Mouse (Mus musculus) mammary gland, adult 2 months (tissue): ENCODE data around the gene Ptdss2. TPM values are rescaled to one million over a fixed set of nuclear protein-coding genes. Genes with fewer than 3 reads are reported as not detected.

Source experiments
- polyA plus RNA-seq: library from polyadenylated mRNA; depleted of rRNA; stranded (reverse); fragments of >200 nt; gene quantifications from 2 replicates; pipeline ENCODE4 v1.2.3, GENCODE M21; 2012; ENCODE audit warnings: low replicate concordance; rRNA removed

Gene Ptdss2
- 33.0 and 42.5 TPM in 2 replicates for polyA plus RNA-seq

DNA sequence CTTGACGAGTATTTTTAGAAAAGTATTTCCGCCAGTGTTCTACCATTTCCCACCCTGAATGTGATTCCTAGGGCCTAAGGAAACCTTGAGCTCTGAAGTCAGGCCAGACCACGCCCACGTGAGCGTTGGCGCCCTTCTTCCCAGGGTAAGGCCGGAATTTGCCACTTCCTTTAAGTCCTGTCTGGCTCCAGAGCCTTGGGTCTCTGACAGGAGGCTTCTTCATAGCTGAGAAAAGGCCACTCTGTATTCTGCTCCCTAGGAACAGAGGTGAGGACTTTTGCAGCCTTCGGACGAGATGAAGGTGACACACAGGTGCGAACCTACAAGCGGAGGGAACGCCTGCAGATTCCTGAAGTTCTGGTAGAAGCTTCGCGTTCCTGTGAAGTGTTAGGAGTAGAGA lies at the start of gene Ptdss2:
Gene Ptdss2, plus strand, starts transcription at position 138 of the 400 bp plus-strand sequence.

DNA sequence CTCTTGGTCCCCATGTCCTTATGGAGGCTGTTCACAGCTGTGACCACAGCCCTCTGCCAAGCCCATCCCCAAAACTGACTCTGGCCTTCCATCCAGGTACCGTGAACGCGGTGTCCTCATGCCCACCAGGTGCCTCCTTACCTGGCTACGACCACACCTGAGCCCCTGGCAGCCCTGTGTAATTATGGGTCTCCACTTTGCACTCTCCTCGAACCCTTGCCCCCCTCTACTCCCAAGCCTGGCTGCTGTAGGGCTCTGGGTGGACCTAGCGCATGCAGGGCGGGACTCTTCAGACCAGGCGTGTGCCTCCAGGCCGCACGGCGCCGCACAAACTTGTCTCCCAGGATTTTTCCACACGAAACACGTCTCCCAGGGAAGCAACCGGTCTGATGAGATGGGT lies 44.3 kb upstream of the Ptdss2 start, which contains the start of gene Pkp3:
Gene Pkp3, plus strand, starts transcription at position 378 of the 400 bp plus-strand sequence.

DNA sequence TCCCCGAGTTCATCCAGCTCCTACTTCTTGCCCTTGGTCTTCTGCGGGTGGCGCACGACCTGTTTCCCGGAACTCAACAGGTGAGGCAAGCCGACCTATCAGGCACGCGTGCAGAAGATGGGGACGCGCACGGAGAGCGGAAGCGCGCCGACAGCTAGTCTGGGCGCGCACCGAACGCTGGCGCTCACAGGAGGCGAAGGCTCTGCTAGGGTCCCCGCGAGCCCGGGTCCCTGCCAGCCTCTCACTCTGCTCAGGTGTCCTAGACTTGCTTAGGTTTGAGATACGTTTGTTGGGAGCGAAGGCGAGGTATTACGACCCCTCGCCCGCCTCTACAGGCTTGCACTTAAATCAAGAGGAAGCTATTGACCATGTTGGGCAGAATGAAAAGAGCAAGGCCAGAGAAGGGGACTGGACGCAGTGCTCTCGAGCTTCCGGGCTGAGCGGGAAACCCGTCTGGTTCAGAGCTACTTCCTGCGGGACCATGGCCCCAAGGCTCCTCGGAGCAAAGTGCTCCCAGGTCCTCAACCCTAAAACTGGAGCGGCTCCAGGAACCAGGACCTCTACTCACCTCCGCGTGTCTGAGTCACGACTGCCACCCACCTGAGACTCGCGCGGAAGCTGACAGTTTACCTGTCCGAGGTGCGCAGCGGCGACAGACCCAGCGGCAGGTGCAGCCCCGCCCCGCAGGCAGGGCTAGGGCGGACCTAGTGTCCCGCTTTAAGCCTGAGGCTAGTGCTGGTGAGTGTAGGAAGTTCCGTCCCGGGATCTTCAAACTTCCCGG lies 22.1 kb upstream of the Ptdss2 start, which contains the start of gene Sigirr:
Gene Sigirr, minus strand, starts transcription at position 662 of the 781 bp plus-strand sequence.

DNA sequence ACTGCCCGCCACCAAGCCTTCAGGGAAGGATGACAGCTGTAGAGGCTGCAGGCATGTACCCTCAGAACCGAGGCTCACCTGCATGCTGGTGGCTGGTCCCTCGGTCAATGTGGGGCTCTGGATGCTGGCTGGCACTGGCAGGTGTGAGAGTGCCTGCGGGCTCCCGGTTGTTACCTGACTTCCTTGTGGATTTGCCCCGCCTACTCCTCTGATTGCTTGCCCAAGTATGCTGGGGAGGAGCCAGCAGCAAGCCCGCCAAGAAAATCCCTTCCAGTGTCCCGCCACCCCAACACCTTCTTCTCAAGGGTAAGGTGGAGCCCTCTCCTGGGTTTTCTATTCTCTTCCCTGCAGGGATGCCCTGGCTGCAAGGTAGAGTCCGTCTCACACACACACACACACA lies 4.5 kb upstream of the Ptdss2 start, which contains the start of gene Ano9:
Gene Ano9, minus strand, starts transcription at position 171 of the 400 bp plus-strand sequence.

DNA sequence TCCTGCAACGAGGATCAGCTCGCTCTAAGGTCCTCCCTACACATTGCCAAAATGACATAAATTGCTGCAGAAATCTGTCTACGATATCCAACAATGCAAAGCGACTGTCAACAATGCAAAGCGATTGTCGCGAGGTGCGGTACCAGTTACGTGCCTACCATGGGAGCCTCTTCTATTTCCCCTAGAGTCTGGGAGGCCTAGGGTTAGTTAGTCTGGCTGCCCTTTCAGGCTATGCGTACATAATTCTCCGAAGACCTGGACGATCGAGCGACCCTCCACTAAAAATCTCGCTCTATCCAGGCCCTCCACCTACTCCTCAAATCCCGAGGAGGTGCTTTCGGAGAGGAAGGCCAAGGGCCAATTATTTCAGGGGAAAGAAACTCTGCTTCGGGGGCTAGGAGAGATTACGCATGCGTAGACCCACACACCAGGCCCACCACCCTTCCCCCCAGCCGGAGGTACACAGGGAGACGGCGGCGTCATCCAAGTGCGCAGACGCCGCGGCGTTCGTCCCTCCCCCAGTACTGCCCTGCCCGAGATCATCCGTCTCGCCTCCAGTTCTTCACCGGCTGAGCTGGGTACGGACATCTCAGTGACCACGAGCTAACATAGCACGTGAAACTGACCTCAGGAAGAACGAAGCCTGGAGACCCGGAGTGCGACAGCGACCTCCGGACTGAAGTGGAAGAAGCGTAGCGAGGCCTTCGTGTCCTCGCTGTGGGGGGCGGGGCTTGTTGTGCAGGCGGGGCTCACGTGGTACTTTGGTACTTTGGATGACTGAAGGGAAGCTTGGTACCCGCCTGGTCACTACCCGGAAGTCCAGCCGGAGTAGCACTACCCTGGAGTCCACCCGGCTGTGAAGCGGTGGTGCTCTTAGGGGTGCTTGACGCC lies 50.2 kb downstream of the Ptdss2 start, which contains the start of gene Rnh1:
Gene Rnh1, minus strand, starts transcription at position 742 of the 891 bp plus-strand sequence.

DNA sequence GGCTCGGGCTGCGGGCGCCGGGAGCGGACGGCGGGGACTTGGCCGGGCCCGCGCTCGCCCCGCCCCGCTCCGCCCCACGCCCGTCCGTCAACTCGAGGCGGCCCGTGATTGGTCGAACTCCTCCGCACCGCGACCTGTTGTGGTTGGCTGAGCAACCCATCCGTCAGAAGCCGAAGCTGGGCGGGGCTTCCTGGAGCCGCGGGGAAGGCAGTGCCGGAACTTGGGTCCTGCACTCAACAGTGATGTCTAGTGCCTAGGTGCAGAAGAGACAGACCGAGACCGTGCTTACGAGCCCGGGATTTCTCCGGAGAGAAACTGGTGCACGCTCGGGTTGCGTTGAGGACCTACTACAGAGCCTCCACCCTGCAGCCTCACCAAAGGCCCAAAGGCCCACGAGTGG lies 71.8 kb downstream of the Ptdss2 start, which contains the start of the genes Hras and Lrrc56:
Gene Hras, minus strand, starts transcription at position 58 of the 400 bp plus-strand sequence.
Gene Lrrc56, plus strand, starts transcription at position 210 of the 400 bp plus-strand sequence.

Other genes starting within 250 kb of the Ptdss2 start
- 48.3 and 59.6 TPM in 2 replicates for gene Psmd13, start 240.4 kb upstream of the Ptdss2 start, polyA plus RNA-seq
- gene Sirt3, start 240.1 kb upstream of the Ptdss2 start, polyA plus RNA-seq = 29.0 and 45.3 TPM in 2 replicates
- gene Cox8b, start 221.9 kb upstream of the Ptdss2 start, polyA plus RNA-seq = 395 and 928 TPM in 2 replicates
- gene Nlrp6, start 201.5 kb upstream of the Ptdss2 start, polyA plus RNA-seq = 0.30 TPM in 1 of 2 replicates, not detected in the other
- gene Pgghg, start 181.0 kb upstream of the Ptdss2 start, polyA plus RNA-seq = 49.9 and 60.2 TPM in 2 replicates
- 2.6 and 4.0 TPM in 2 replicates for gene Ifitm5, start 172.1 kb upstream of the Ptdss2 start, polyA plus RNA-seq
- gene Gm45717, start 166.4 kb upstream of the Ptdss2 start, polyA plus RNA-seq = not detected in 2 replicates
- gene Ifitm2, start 166.4 kb upstream of the Ptdss2 start, polyA plus RNA-seq = 1,072 and 1,260 TPM in 2 replicates
- 132 and 165 TPM in 2 replicates for gene Ifitm1, start 155.2 kb upstream of the Ptdss2 start, polyA plus RNA-seq
- 410 and 816 TPM in 2 replicates for gene Ifitm3, start 111.6 kb upstream of the Ptdss2 start, polyA plus RNA-seq
- 10.7 and 37.4 TPM in 2 replicates for gene Ifitm6, start 104.5 kb upstream of the Ptdss2 start, polyA plus RNA-seq
- not detected in 2 replicates for gene Gm17387, start 93.3 kb upstream of the Ptdss2 start, polyA plus RNA-seq
- 1.0 and 2.5 TPM in 2 replicates for gene B4galnt4, start 61.3 kb upstream of the Ptdss2 start, polyA plus RNA-seq
- 30.8 and 48.9 TPM in 2 replicates for gene Pkp3, start 44.2 kb upstream of the Ptdss2 start, polyA plus RNA-seq
- gene Sigirr, start 21.8 kb upstream of the Ptdss2 start, polyA plus RNA-seq = 30.1 and 44.1 TPM in 2 replicates
- 5.8 and 21.4 TPM in 2 replicates for gene Ano9, start 4.6 kb upstream of the Ptdss2 start, polyA plus RNA-seq
- 122 and 142 TPM in 2 replicates for gene Rnh1, start 50.5 kb downstream of the Ptdss2 start, polyA plus RNA-seq
- gene Hras, start 71.6 kb downstream of the Ptdss2 start, polyA plus RNA-seq = 52.0 and 63.9 TPM in 2 replicates
- gene Lrrc56, start 71.8 kb downstream of the Ptdss2 start, polyA plus RNA-seq = 7.7 and 9.8 TPM in 2 replicates
- 4.3 and 5.2 TPM in 2 replicates for gene Lmntd2, start 91.7 kb downstream of the Ptdss2 start, polyA plus RNA-seq
- gene Rassf7, start 93.5 kb downstream of the Ptdss2 start, polyA plus RNA-seq = 20.0 and 26.7 TPM in 2 replicates
- gene Phrf1, start 106.4 kb downstream of the Ptdss2 start, polyA plus RNA-seq = 14.1 and 24.6 TPM in 2 replicates
- 98.3 and 195 TPM in 2 replicates for gene Irf7, start 144.1 kb downstream of the Ptdss2 start, polyA plus RNA-seq
- gene Cdhr5, start 154.4 kb downstream of the Ptdss2 start, polyA plus RNA-seq = 0.17 and 0.99 TPM in 2 replicates
- gene Sct, start 156.8 kb downstream of the Ptdss2 start, polyA plus RNA-seq = 0.83 and 3.3 TPM in 2 replicates
- 0.06 TPM in 1 of 2 replicates, not detected in the other for gene Drd4, start 169.6 kb downstream of the Ptdss2 start, polyA plus RNA-seq
- gene Deaf1, start 205.3 kb downstream of the Ptdss2 start, polyA plus RNA-seq = 19.0 and 23.7 TPM in 2 replicates
- 44.4 and 63.2 TPM in 2 replicates for gene Tmem80, start 205.4 kb downstream of the Ptdss2 start, polyA plus RNA-seq
- 38.9 and 52.4 TPM in 2 replicates for gene Eps8l2, start 216.5 kb downstream of the Ptdss2 start, polyA plus RNA-seq